Mouse (Mus musculus): ENCODE data around the gene Tnni1. TPM values are rescaled to one million over a fixed set of nuclear protein-coding genes. Genes with fewer than 3 reads are reported as not detected.

The Tnni1 gene
- polyA plus RNA-seq, 1 experiment from 2014 or later: 246 TPM

- H3K36me3 ChIP-seq: no peaks in the 10 kb centered on the region
- WGBS: 12% methylated on average over 27 of the region's 27 CpGs
- H3K4me2 ChIP-seq (replicated peaks): peak overlapping the region; percentile 61
- H3K9ac ChIP-seq: peak overlapping the region; percentile 48
- peaks cover 21% of the 10 kb centered on the region for H3K4me1 ChIP-seq
- no peak overlapping the region for H3K27ac ChIP-seq
- peak; percentile 30; the same call in 1 of the 2 replicates for ATAC-seq (ENCODE audit: low FRiP score, low read depth)
- peak overlapping the region; percentile 29 for H3K4me3 ChIP-seq
- peaks cover 27% of the 10 kb centered on the region for H3K27me3 ChIP-seq
- no peaks in the 10 kb centered on the region for H3K9me3 ChIP-seq
Measured at GRCm38 (mm10) chr1:135793370-135794215, 14.4 kb downstream of the Tnni1 start.

GRCm38 (mm10) chr1:135794216-135795134 lies 15.2 kb downstream of the Tnni1 start:
- H3K4me1 ChIP-seq: peaks cover 26% of the 10 kb centered on the region
- peak; percentile 58 for ATAC-seq (ENCODE audit: low FRiP score, low read depth)
- no peak overlapping the region for H3K27ac ChIP-seq
- no peaks in the 10 kb centered on the region for H3K9me3 ChIP-seq
- H3K27me3 ChIP-seq: peaks cover 27% of the 10 kb centered on the region
- WGBS: 34% methylated on average over 20 of the region's 20 CpGs
- H3K4me3 ChIP-seq: peak overlapping the region; percentile 29
- H3K36me3 ChIP-seq: no peaks in the 10 kb centered on the region
- no peak overlapping the region for H3K9ac ChIP-seq
- H3K4me2 ChIP-seq (replicated peaks): peak overlapping the region; percentile 61

- 54% methylated on average over 1 of the region's 1 CpGs for WGBS
- H3K4me3 ChIP-seq: no peak overlapping the region
- no peak overlapping the region for H3K27ac ChIP-seq
Measured at GRCm38 (mm10) chr1:135798492-135798891, 19.3 kb downstream of the Tnni1 start.

GRCm38 (mm10) chr1:135799109-135799627 lies 19.9 kb downstream of the Tnni1 start:
- 32% methylated on average over 8 of the region's 8 CpGs for WGBS
- Histone ChIP-seq H3K36me3 (no peaks in the 10 kb centered on the region), H3K4me1 (peaks cover 32% of the 10 kb centered on the region), H3K4me2 (replicated peaks) (no peak overlapping the region), H3K27me3 (peaks cover 13% of the 10 kb centered on the region), H3K4me3 (peak overlapping the region; percentile 19; the same call in 1 of the 2 replicates), H3K27ac (no peak overlapping the region), H3K9ac (no peak overlapping the region), H3K9me3 (no peaks in the 10 kb centered on the region)
- no peak for ATAC-seq (ENCODE audit: low FRiP score, low read depth)

More at GRCm38 (mm10) chr1:135798492-135798891, 19.3 kb downstream of the Tnni1 start:
- Histone ChIP-seq H3K4me1 (peaks cover 39% of the 10 kb centered on the region), H3K9ac (no peak overlapping the region), H3K36me3 (no peaks in the 10 kb centered on the region), H3K27me3 (peaks cover 19% of the 10 kb centered on the region), H3K9me3 (no peaks in the 10 kb centered on the region), H3K4me2 (replicated peaks) (no peak overlapping the region)
- ATAC-seq (ENCODE audit: low FRiP score, low read depth): no peak

- Histone ChIP-seq H3K9ac (no peak overlapping the region), H3K9me3 (no peaks in the 10 kb centered on the region), H3K4me1 (peaks cover 23% of the 10 kb centered on the region), H3K27ac (no peak overlapping the region), H3K4me3 (peak overlapping the region; percentile 19; the same call in 1 of the 2 replicates), H3K4me2 (replicated peaks) (no peak overlapping the region), H3K36me3 (no peaks in the 10 kb centered on the region), H3K27me3 (peaks cover under 1% of the 10 kb centered on the region; the same call in 1 of the 2 replicates)
- ATAC-seq (ENCODE audit: low FRiP score, low read depth): peak; percentile 74
- 37% methylated on average over 8 of the region's 8 CpGs for WGBS
Measured at GRCm38 (mm10) chr1:135800192-135800950, 21.1 kb downstream of the Tnni1 start.

- no peaks in the 10 kb centered on the region for H3K36me3 ChIP-seq
- no peak overlapping the region for H3K4me3 ChIP-seq
- H3K4me1 ChIP-seq: no peaks in the 10 kb centered on the region
- ATAC-seq (ENCODE audit: low FRiP score, low read depth): no peak; the same call in 1 of the 2 replicates
- H3K27ac ChIP-seq: no peak overlapping the region
- no peaks in the 10 kb centered on the region for H3K27me3 ChIP-seq
- H3K9ac ChIP-seq: no peak overlapping the region
- no peak overlapping the region for H3K4me2 ChIP-seq (replicated peaks)
- no peaks in the 10 kb centered on the region for H3K9me3 ChIP-seq
- WGBS: 10% methylated on average over 10 of the region's 10 CpGs
Measured at GRCm38 (mm10) chr1:135807546-135807945, 28.3 kb downstream of the Tnni1 start.

GRCm38 (mm10) chr1:135810180-135810579 lies 30.9 kb downstream of the Tnni1 start:
- Histone ChIP-seq H3K4me3 (no peak overlapping the region), H3K9ac (0 out of 2 replicates have a peak overlapping the region, but pooled peaks have one; percentile 32), H3K27ac (no peak overlapping the region), H3K4me1 (no peaks in the 10 kb centered on the region), H3K9me3 (no peaks in the 10 kb centered on the region), H3K27me3 (0 out of 2 replicates have a peak, but pooled peaks cover 3% of the 10 kb centered on the region), H3K36me3 (no peaks in the 10 kb centered on the region), H3K4me2 (replicated peaks) (no peak overlapping the region)
- 52% methylated on average over 2 of the region's 2 CpGs for WGBS
- no peak for ATAC-seq (ENCODE audit: low FRiP score, low read depth)

GRCm38 (mm10) chr1:135811016-135811646 lies 31.9 kb downstream of the Tnni1 start:
- no peaks in the 10 kb centered on the region for H3K4me1 ChIP-seq
- 29% methylated on average over 7 of the region's 7 CpGs for WGBS
- no peak overlapping the region for H3K4me2 ChIP-seq (replicated peaks)
- H3K9me3 ChIP-seq: no peaks in the 10 kb centered on the region
- no peaks in the 10 kb centered on the region for H3K36me3 ChIP-seq
- peaks cover 11% of the 10 kb centered on the region for H3K27me3 ChIP-seq
- H3K27ac ChIP-seq: no peak overlapping the region
- H3K4me3 ChIP-seq: no peak overlapping the region
- no peak for ATAC-seq (ENCODE audit: low FRiP score, low read depth)
- H3K9ac ChIP-seq: no peak overlapping the region

- H3K9me3 ChIP-seq: no peaks in the 10 kb centered on the region
- WGBS: 86% methylated on average over 3 of the region's 3 CpGs
- no peak overlapping the region for H3K4me2 ChIP-seq (replicated peaks)
- no peak overlapping the region for H3K9ac ChIP-seq
- ATAC-seq (ENCODE audit: low FRiP score, low read depth): no peak
- H3K27me3 ChIP-seq: peaks cover 22% of the 10 kb centered on the region
- H3K36me3 ChIP-seq: no peaks in the 10 kb centered on the region
- no peak overlapping the region for H3K4me3 ChIP-seq
- no peaks in the 10 kb centered on the region for H3K4me1 ChIP-seq
- no peak overlapping the region for H3K27ac ChIP-seq
Measured at GRCm38 (mm10) chr1:135812205-135812604, 33.0 kb downstream of the Tnni1 start.

- Histone ChIP-seq H3K9me3 (no peaks in the 10 kb centered on the region), H3K27ac (no peak overlapping the region), H3K9ac (no peak overlapping the region), H3K36me3 (no peaks in the 10 kb centered on the region), H3K4me1 (no peaks in the 10 kb centered on the region), H3K27me3 (peaks cover 26% of the 10 kb centered on the region), H3K4me3 (no peak overlapping the region), H3K4me2 (replicated peaks) (no peak overlapping the region)
- 46% methylated on average over 2 of the region's 2 CpGs for WGBS
- no peak for ATAC-seq (ENCODE audit: low FRiP score, low read depth)
Measured at GRCm38 (mm10) chr1:135812618-135813017, 33.4 kb downstream of the Tnni1 start.

- Histone ChIP-seq H3K36me3 (no peaks in the 10 kb centered on the region), H3K27me3 (peaks cover 31% of the 10 kb centered on the region), H3K9me3 (no peaks in the 10 kb centered on the region), H3K27ac (no peak overlapping the region), H3K4me1 (no peaks in the 10 kb centered on the region; the same call in 1 of the 2 replicates), H3K9ac (no peak overlapping the region), H3K4me3 (no peak overlapping the region), H3K4me2 (replicated peaks) (no peak overlapping the region)
- 73% methylated on average over 4 of the region's 4 CpGs for WGBS
- no peak for ATAC-seq (ENCODE audit: low FRiP score, low read depth)
Measured at GRCm38 (mm10) chr1:135813071-135813470, 33.8 kb downstream of the Tnni1 start.
